Comparison of ENCODE assay signal across 1 mouse cellular context in the genomic region with DNA sequence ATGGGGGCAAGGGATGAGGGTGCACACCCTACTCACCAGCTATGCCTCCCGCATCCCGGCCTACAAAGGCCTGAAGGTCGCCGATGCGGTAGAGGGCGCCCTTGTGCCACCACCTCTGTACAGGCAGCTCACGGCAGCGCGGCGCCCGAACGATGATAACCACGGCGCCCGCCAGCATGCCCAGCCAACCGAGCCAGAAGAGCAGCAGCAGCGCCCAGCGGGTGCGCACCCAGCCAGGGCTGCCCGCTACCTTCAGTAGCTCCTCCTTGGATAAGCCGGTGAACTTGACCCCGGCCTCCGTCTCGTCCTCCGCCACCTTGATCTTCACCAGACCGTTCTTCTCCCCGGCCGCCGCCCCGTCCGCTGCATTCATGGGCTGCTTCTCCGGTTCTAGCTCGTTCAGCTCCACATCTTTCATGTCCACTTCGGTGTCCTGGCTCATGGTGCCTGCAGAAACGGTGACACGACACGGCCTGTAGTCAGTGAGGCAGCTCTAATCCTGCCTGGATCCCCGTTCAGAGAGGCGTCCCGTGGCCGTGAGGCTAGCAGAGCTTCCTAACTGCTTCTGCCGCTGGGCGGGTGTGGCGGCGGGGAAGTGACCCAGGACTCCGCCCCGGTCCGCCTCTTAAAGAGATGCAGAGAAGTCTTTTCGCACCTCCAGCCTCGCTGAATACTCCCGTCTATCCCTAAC.
TF ChIP-seq lines count a peak whose summit lies in the region.

No protein-coding gene starts in this region.

TF ChIP-seq in MEL, 35 proteins besides CTCF, POLR2A, EP300 and RAD21 (continued from another document):
- no peak; the same call in 1 of the 2 replicates for TF ChIP-seq RCOR1 (IDR thresholded peaks at IDR 0.05; ENCODE audit: low read depth, low read length)
- TF ChIP-seq MEF2A (IDR thresholded peaks at IDR 0.05; ENCODE audit: extremely low read depth, insufficient replicate concordance, low read depth, low read length, poor library complexity, severe bottlenecking), result no peak
- no peak for TF ChIP-seq ZKSCAN1 (IDR thresholded peaks at IDR 0.05; ENCODE audit: low read depth, low read length)
- TF ChIP-seq GATA1 (IDR thresholded peaks at IDR 0.05; ENCODE audit: low read depth, low read length), result no peak
- TF ChIP-seq USF2 (IDR thresholded peaks at IDR 0.05; ENCODE audit: borderline replicate concordance in 1 of 2, insufficient read depth in 1 of 2, low read depth in 1 of 2, low read length in 2 of 2), result no peak
- TF ChIP-seq NELFE (IDR thresholded peaks at IDR 0.05; ENCODE audit: low read depth, low read length), result peak; percentile 97
- TF ChIP-seq MYB (IDR thresholded peaks at IDR 0.05; ENCODE audit: low read depth, low read length), result no peak
- peak; percentile 53 for TF ChIP-seq SIN3A (IDR thresholded peaks at IDR 0.05; ENCODE audit: low read length)
- TF ChIP-seq ZMIZ1 (IDR thresholded peaks at IDR 0.05; ENCODE audit: low read depth, low read length), result peak; percentile 97
- TF ChIP-seq ZNF384 (IDR thresholded peaks at IDR 0.05; ENCODE audit: low read depth, low read length), result no peak; the same call in 1 of the 2 replicates
- no peak for TF ChIP-seq BHLHE40 (IDR thresholded peaks at IDR 0.05; ENCODE audit: borderline replicate concordance, low read depth, low read length)
- no peak for TF ChIP-seq GABPA (IDR thresholded peaks at IDR 0.05; ENCODE audit: low read depth, low read length)
- TF ChIP-seq HCFC1 (IDR thresholded peaks at IDR 0.05; ENCODE audit: low read depth, low read length), result peak; percentile 68
- TF ChIP-seq CHD1 (IDR thresholded peaks at IDR 0.05; ENCODE audit: low read depth, low read length), result no peak; the same call in 1 of the 2 replicates
- no peak for TF ChIP-seq TAL1 (IDR thresholded peaks at IDR 0.05; ENCODE audit: low read length)
- TF ChIP-seq POLR2AphosphoS5 (IDR thresholded peaks at IDR 0.05; ENCODE audit: borderline replicate concordance, low read depth, low read length), result peak; percentile 79
- TF ChIP-seq MXI1 (IDR thresholded peaks at IDR 0.05; ENCODE audit: low read depth, low read length), result no peak; the same call in none of the 2 replicates
- TF ChIP-seq MAZ (IDR thresholded peaks at IDR 0.05; ENCODE audit: low read depth, low read length), result no peak; the same call in 1 of the 2 replicates
- TF ChIP-seq TCF12 (IDR thresholded peaks at IDR 0.05; ENCODE audit: low read depth, low read length), result peak; percentile 60
- TF ChIP-seq ZC3H11A (IDR thresholded peaks at IDR 0.05; ENCODE audit: low read depth, low read length), result no peak
- peak; percentile 99 for TF ChIP-seq POLR2AphosphoS2 (IDR thresholded peaks at IDR 0.05; ENCODE audit: low read length)
- no peak for TF ChIP-seq E2F4 (IDR thresholded peaks at IDR 0.05; ENCODE audit: borderline replicate concordance, low read depth, low read length)
- TF ChIP-seq UBTF (IDR thresholded peaks at IDR 0.05; ENCODE audit: borderline replicate concordance, insufficient read depth, low read depth, low read length), result 0 out of 2 replicates have a peak, but pooled peaks have one; percentile 73
- no peak for TF ChIP-seq SMC3 (IDR thresholded peaks at IDR 0.05; ENCODE audit: low read depth, low read length)
- no peak for TF ChIP-seq ETS1 (IDR thresholded peaks at IDR 0.05; ENCODE audit: low read depth, low read length)
- TF ChIP-seq USF1 (IDR thresholded peaks at IDR 0.05; ENCODE audit: low read depth, low read length), result no peak
- TF ChIP-seq CHD2 (IDR thresholded peaks at IDR 0.05; ENCODE audit: low read length), result no peak
- TF ChIP-seq MAX (IDR thresholded peaks at IDR 0.05; ENCODE audit: low read length), result no peak
- no peak for TF ChIP-seq MYC (IDR thresholded peaks at IDR 0.05; ENCODE audit: low read depth, low read length)
TF ChIP-seq in MEL: peak in this region for 10.
